Mouse (Mus musculus) cerebellum, adult 2 months (tissue): ENCODE measurements around the gene Lrrc46. TPM values are rescaled to one million over a fixed set of nuclear protein-coding genes. Genes with fewer than 3 reads are reported as not detected.

Source experiments
- DNase-seq, 2 experiments: peaks; one replicate each; pipeline ENCODE4 v3.0.0; 2021
- H3K27ac ChIP-seq: fragments of 200-500 bp; 2 replicates; pipeline ENCODE4 v1.5.1; 2012; ENCODE audit warnings: low read length, control low read depth, inconsistent platforms; ENCODE audit not compliant: insufficient read depth
- H3K27me3 ChIP-seq: fragments of 200-500 bp; 2 replicates; pipeline ENCODE4 v1.6.1; 2012; ENCODE audit warnings: inconsistent platforms, mild to moderate bottlenecking, low read length, moderate library complexity; ENCODE audit not compliant: control insufficient read depth, insufficient read depth
- H3K4me1 ChIP-seq: fragments of 200-500 bp; 2 replicates; pipeline ENCODE4 v1.6.1; 2011; ENCODE audit warnings: low read length; ENCODE audit not compliant: control insufficient read depth, insufficient read depth
- H3K4me3 ChIP-seq: fragments of 200-500 bp; replicated peaks from 2 replicates; pipeline ENCODE3; 2011; ENCODE audit warnings: mild to moderate bottlenecking, low read depth, low read length, control low read depth; ENCODE audit not compliant: insufficient read depth
- CTCF ChIP-seq: fragments of 200-500 bp; IDR thresholded peaks from 2 replicates; pipeline ENCODE4 v1.5.1; 2011; ENCODE audit warnings: low read depth, mild to moderate bottlenecking, control low read depth, low read length, moderate library complexity, borderline replicate concordance; ENCODE audit not compliant: insufficient read depth
- POLR2A ChIP-seq: fragments of 200-500 bp; IDR thresholded peaks from 2 replicates; pipeline ENCODE4 v1.6.1; 2011; ENCODE audit warnings: low read length, control low read depth, borderline replicate concordance; ENCODE audit not compliant: insufficient read depth
- WGBS: fragments of 180-500 bp; shearing (Covaris S2); methylation state at CpG from one replicate; pipeline ENCODE4 v1.1.7; 2018; 5-methylcytosine and 5-hydroxymethylcytosine counted together
- polyA plus RNA-seq: library from polyadenylated mRNA; depleted of rRNA; stranded (reverse); fragments of >200 nt; gene quantifications from 2 replicates; pipeline ENCODE4 v1.2.3, GENCODE M21; 2012

The Lrrc46 gene
- polyA plus RNA-seq, 1 experiment: 1.4 TPM

GRCm38 (mm10) chr11:97017696-97018582, 23.3 kb downstream of the Lrrc46 start:
- H3K4me1 ChIP-seq: no peaks in the 10 kb centered on the region
- no peak overlapping the region for H3K27ac ChIP-seq
- H3K27me3 ChIP-seq: peaks cover 11% of the 10 kb centered on the region; the same call in 1 of the 2 replicates
- 2% methylated on average over 36 of the region's 36 CpGs for WGBS
- no peak overlapping the region for H3K4me3 ChIP-seq
- TF ChIP-seq CTCF (no peak), POLR2A (no peak)
- DNase-seq: no peak

GRCm38 (mm10) chr11:97013121-97013670, 28.0 kb downstream of the Lrrc46 start, which contains the start of gene Sp6:
Gene Sp6 (plus strand): TSS chr11:97013394.
- Histone ChIP-seq H3K4me3 (no peak within 1 kb of the TSS), H3K4me1 (no peaks in the 10 kb centered on the region), H3K27me3 (peaks cover 10% of the 10 kb centered on the region; the same call in 1 of the 2 replicates), H3K27ac (no peak within 1 kb of the TSS)
- no peak for DNase-seq
- TF ChIP-seq POLR2A (no peak), CTCF (no peak)
- WGBS: 12% methylated on average over 8 of the region's 8 CpGs

DNA sequence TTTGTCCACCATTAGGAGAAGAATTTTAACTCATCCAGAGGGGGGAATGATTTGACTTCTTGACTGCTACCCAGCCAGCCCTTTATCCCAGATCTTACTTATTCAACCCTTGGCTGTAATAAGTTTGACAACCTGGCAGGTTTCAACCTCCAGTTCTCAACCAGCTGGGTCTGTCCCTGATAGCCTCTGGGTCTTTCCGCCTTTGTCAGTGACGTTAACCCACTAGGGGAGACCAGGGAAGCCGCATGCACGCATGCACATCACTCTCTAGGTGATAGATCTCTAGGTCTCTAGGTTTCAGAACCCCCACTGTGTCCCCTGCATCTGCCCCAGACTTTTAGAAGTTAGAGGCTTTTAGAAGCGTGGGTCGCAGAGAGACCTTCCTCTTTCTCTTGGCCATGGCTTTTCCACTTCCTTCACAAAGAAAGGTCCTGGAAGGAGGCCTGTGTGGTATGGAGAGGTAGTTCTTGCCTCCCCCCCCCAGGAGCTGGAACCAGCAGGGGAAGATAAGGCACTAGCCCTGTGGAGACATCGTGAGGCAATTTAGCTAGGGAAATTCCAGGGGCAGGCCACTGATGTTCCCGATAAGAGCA, 31.9 kb downstream of the Lrrc46 start:
- no peak overlapping the region for H3K27ac ChIP-seq
- no peak for DNase-seq
- TF ChIP-seq POLR2A (no peak), CTCF (no peak)
- peaks cover 2% of the 10 kb centered on the region for H3K27me3 ChIP-seq
- WGBS: 67% methylated on average over 8 of the region's 8 CpGs
- H3K4me3 ChIP-seq: no peak overlapping the region
- no peaks in the 10 kb centered on the region for H3K4me1 ChIP-seq

DNA sequence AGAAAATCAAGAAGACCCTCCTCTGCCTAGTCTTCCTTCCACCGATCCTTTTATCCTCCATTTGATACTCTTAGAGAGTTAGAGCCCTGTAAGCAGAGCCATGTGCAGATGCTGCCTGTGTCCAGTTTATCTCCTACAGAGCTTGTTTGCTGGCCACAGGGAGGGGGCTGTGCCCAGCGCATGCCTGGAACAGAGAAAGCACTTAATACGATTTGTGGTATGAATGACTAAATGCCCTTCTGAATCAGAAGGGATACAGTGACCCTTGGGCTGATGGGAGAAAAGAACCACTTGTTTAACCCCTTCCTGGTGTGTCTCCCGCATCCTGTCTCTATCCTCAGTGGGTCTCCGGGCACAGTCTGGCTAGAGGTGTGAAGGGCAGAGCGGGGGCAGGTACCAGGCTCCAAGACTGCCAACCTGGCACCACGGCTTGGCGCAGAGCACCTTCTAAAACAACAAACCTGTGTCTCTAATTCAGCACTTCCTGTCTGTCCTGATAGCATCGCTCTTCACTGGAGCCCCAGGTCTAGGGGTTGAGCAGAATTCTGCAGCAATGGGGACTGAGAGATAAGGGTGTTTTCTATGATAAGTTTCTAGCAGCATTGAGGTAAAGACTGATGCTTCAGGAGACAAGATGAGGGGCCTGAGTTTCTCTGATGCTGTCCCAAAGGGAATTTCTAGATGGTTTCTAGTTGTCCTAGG, 34.0 kb downstream of the Lrrc46 start:
- Histone ChIP-seq H3K27me3 (peaks cover 2% of the 10 kb centered on the region), H3K4me3 (no peak overlapping the region), H3K4me1 (no peaks in the 10 kb centered on the region), H3K27ac (no peak overlapping the region)
- DNase-seq: no peak
- TF ChIP-seq POLR2A (no peak), CTCF (no peak)
- WGBS: 64% methylated on average over 9 of the region's 9 CpGs

DNA sequence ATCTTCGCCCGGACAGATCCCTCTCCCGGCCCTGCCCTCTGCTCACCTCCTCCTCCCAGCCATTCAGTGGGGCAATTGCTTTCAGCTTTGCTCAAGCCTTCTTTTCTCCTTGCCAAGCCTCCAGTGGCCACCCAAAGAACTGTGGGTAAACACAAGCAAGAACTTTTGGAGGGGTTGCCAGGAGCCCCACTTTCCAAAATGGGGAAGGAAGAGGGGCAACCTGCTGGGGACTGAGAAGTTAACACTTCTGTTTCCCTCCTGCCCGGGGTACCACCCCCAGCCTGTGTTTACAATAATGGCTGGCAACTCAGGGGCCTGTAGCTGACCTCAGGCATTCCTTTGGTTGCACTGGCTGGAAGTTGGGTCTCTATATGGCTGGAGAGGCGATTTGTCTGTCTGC, 38.0 kb downstream of the Lrrc46 start:
- WGBS: 27% methylated on average over 5 of the region's 5 CpGs
- Histone ChIP-seq H3K4me3 (no peak overlapping the region), H3K27me3 (peaks cover 2% of the 10 kb centered on the region), H3K27ac (no peak overlapping the region), H3K4me1 (no peaks in the 10 kb centered on the region)
- TF ChIP-seq POLR2A (no peak), CTCF (no peak)
- DNase-seq: no peak

- peak overlapping the region; percentile 32 for H3K4me3 ChIP-seq
- peak; percentile 61 to 73 for DNase-seq
- WGBS: 11% methylated on average over 30 of the region's 30 CpGs
- no peak for TF ChIP-seq CTCF
- TF ChIP-seq POLR2A: 0 out of 2 replicates have a peak, but pooled peaks have one; percentile 15
- no peaks in the 10 kb centered on the region for H3K27me3 ChIP-seq
- peak overlapping the region; percentile 13; the same call in 1 of the 2 replicates for H3K27ac ChIP-seq
- H3K4me1 ChIP-seq: no peaks in the 10 kb centered on the region
Observed at GRCm38 (mm10) chr11:96997380-96997956, 43.7 kb downstream of the Lrrc46 start.
